Mouse (Mus musculus) CH12.LX (cell line): ENCODE data around the gene Sh3bgrl2.

Experiments
- CTCF ChIP-seq, 2 experiments: IDR thresholded peaks in 1 of 2; conservative IDR thresholded peaks in 1 of 2; 2 replicates each; pipeline ENCODE4 v1.5.1; 2011 to 2012; ENCODE audit warnings: low read depth in 2 of 2, low read length in 2 of 2, improper control_type of control experiment in 1 of 2, inconsistent platforms in 1 of 2, mild to moderate bottlenecking in 1 of 2, moderate library complexity in 1 of 2
- ELF1 ChIP-seq: IDR thresholded peaks from 2 replicates; pipeline ENCODE4 v1.6.1; 2014; ENCODE audit warnings: low read depth, mild to moderate bottlenecking, inconsistent platforms, low read length, improper control_type of control experiment
- MAFK ChIP-seq: IDR thresholded peaks from 2 replicates; pipeline ENCODE4 v1.6.1; 2011; ENCODE audit warnings: low read length, improper control_type of control experiment; ENCODE audit not compliant: insufficient replicate concordance
- MAX ChIP-seq: IDR thresholded peaks from 2 replicates; pipeline ENCODE4 v1.6.1; 2011; ENCODE audit warnings: low read length, improper control_type of control experiment
- ZC3H11A ChIP-seq: IDR thresholded peaks from 2 replicates; pipeline ENCODE4 v1.6.1; 2012; ENCODE audit warnings: low read depth, mild to moderate bottlenecking, inconsistent platforms, low read length, improper control_type of control experiment

- no peak for TF ChIP-seq MAX
- TF ChIP-seq ELF1, result no peak
- no peak for TF ChIP-seq CTCF (conservative IDR thresholded peaks at IDR 0.05 in 1 of 2, IDR thresholded peaks at IDR 0.05 in 1 of 2; ENCODE audit: low read depth in 2 of 2, low read length in 2 of 2)
- no peak for TF ChIP-seq MAFK
- no peak for TF ChIP-seq ZC3H11A
Measured at GRCm38 (mm10) chr9:83646215-83646614, 98.1 kb downstream of the Sh3bgrl2 start.
